Mouse (Mus musculus) layer of hippocampus, adult 9-11 months (tissue): ENCODE data around the gene Tex38.

Experiments
- DNase-seq: peaks from one replicate; pipeline ENCODE4 v3.0.0; 2022

The Tex38 gene

DNA sequence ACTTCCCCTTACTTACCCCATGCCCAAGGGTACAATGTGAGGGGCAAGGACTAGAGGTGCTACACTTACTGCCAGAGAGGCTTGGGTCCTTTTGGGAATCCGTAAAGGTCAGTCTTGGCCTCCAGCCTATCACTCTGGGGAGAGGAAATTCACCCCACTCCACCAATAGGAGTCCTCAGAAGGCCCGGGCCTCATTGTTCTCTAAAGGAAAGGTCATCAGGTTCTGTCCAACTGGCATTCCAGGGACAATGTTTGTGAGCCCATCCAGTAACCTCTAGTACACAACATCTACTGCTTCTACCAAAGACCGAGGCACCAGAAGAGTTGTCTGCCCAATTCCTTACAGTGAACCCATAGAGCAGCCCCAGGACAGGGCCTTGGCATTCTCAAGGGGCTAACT lies at the start of gene Tex38:
Gene Tex38, minus strand, starts transcription at position 101 of the 400 bp plus-strand sequence.
- no peak for DNase-seq

DNA sequence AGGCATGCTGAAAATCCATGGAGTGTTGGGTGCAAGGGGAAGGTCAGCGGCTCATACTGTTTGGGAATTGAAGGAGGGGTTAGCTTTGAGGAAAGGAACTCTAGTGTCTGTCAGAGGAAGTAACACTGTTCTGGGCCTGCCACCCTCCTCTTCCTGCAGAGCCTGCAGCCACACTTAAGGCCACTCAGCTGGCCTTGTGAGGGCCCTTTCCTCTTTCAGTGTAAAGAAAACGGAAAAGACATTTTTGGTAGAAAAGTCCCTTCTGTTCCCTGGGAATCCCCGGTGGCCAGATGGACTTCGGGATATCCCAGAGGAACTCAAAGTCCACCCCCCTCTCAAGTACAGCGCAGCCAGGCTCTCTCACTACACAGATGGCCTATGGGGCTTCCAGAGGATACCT lies 49.7 kb upstream of the Tex38 start:
- no peak for DNase-seq

DNA sequence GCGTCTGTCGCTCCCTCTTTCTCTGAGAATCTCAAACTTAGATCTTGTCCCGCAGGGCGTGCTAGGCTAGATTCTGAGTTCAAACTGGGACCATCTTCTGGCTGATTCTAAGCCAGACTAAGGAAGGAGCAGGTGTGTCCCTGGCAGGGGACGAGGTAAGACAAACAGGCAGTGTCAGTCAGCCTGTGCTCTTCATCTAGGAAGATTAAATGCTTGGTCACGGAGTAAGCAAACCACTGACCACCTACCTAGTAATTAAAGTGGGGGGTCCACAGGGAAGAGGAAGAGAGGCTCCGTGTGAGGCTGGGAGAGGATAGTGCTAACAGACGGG lies 47.7 kb upstream of the Tex38 start:
- DNase-seq = no peak

DNA sequence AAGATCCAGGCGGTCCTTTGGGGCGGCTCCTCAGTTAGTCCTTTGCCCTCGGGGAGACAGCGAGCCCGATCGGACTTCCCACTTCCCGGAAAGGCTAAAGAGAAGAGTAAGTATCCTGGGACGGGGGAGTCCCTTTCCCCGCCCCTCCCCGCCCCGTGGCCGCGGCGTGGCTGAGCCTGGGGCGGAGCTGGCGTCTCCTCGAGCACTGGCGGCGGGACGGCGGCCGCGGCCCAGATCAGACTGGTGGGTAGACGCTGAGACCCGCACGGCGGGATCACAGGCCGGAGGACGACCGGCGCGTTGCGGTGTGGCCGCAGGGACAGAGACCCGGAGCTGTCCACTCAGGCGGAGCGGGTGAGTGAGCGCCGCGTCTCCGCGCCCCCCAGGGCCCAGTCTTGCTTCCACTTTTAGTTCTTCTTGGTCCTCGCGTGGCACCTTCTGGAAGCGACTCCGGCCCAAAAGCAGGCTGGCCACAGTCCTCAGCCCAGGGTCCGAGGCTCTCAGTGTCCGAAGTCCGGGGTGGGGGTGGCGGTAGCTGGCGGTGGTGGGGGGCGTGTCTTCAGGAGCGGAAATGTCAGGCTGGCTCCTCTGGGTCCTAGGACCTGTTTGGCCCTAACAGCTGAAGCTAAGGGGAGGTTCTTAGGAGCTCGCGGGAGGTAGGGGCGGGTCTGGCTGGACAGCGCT lies 47.2 kb upstream of the Tex38 start, which contains the start of gene Mob3c:
Gene Mob3c, plus strand, starts transcription at position 205 of the 684 bp plus-strand sequence.
- peak; percentile 63 for DNase-seq

DNA sequence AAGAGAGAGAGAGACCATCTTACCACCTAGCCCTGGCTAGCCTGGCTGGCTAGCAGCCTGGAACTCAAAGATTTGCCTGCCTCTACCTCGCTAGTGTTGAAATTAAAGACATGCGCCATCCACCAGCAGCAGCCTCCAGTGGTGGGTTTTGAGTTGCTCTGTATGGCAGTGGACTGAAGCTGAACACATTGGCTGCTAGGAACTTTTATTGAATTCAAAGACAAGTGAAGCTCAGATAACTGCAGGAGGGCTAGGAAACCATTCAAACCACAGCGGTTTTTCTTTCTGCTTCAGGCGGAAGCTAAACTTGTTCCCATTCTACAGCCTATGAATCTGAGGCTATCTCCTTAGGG lies 46.7 kb upstream of the Tex38 start:
- no peak for DNase-seq

DNA sequence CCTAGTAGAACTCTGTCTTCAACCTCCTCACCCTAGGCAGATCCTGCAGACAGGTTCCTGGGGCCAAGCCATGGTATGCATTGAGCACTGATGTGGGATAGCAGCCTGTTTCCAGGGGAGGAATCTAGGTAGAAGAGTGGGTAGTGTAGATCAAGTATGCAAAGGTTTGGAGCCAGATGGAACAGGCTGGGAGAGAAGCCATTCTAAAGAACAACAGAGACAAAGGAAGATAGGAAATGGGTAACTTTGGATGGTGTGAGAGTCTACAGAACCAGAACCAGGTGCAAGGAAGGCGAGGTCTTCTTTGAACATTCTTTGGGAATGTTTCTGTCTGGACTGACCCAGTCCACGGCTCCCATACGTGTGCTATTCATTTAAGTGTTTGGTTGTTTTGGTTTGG lies 46.2 kb upstream of the Tex38 start:
- no peak for DNase-seq

DNA sequence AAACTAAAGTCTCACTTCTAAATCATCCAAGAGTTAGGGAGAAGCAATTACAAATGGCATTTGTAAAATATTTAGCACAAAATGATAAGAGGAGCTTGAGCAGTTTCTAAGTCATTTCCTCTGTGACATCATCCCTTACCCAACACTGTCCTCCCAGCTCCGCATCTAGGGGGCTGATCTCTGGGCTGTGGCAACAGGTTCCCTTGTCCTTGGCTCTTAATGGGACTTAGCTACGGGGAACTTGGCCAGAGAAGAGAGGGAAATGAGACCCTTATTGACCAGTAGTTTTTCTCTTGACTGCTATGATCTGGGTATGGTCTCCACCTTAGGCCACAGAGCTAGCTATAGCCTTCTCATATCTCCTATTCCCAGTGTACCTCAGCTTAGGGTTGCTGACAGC lies 44.5 kb upstream of the Tex38 start:
- no peak for DNase-seq

DNA sequence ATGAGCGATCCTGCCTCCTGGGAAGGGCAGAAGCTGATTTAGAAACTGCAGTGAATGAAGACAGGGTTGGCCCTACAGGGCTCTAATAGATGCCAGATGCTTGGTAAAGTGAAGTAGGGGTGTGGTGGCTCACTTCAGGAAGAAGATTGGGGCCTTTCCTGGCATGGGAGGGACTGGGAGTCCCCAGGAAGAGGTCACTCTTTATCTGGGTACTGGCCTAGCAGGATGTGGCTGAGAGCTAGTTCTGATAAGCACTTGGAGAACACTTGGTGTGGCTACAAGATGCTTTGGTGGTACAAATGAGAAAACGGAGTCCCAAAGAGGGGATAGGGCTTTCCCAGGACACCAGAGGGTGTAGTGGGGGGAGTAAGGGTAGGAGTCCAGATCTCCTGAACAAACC lies 43.4 kb upstream of the Tex38 start:
- no peak for DNase-seq

DNA sequence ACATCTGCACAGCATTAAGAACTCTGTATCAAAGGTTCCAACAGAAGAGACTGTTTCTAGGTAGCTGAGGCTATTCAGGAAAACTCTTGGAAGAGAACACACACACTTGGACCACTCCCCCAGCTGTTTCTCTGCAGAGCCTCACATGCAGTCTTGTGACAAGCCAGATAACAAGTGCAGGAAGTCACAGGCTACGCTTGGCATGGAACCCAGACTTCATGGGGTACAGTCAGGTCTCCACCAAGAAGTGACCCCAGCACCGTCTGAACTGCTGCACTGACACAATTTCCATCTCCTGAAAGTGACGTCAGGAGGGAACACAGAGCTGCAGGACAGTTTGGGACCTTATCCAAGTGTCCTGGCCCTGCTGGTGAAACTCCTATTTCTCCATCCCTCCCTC lies 41.1 kb upstream of the Tex38 start:
- no peak for DNase-seq

DNA sequence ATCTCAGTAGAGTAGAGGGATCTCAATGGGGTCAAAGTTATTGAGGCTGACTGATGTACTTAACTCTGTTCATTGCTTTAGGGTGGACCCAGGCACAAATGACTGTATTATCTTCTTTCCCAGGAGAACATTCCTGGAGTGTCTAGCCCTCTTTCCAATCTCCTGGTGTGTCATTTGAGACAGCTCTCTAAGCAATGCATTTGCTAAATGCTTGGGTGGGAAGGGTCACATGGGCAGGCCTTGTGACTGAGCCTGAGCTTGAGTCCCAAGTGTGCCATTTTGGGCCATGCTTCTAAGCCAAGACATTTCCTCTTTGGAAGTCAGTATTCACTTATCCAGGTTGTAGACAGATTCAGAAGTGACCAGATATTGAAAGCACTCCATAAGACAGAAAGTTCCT lies 40.6 kb upstream of the Tex38 start:
- no peak for DNase-seq

DNA sequence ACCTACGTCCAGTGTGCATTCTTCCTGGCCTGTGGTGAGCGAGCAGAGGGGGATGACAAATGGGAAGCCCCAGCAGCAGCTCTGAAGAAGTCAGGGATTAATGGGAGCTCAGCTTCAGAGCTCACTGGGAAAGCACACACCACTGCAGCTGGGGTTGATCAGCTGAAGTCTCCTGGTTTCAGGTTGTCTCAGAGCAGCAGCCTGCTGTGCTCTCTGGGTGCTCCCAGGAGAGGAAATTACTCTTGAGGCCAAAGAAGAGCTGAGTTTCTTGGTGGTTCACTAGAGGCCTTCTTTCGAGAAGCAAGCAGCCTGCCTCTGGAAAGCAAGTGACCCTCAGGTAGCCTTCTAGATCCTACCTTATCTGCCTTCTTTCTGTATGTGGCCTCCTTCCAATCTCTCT lies 40.1 kb upstream of the Tex38 start:
- no peak for DNase-seq

DNA sequence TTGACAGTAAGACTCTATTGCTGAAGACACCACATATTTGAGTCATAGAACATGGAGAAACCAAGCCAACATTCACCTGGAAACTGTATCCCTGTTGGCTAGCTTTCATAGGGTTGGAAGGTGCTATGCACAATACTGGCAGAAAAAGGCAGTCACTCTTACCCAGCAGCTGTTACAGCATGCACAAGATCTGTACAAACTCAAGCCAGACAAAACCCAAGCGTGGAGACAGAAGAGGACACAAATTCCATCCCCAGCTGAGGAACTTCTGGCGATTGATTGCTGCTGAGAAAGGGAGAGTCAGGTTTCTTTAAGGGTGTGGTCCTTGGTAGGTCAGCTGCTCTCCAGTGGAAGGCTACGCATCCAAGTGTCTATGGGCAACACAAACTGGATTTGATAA lies 39.4 kb upstream of the Tex38 start:
- no peak for DNase-seq

DNA sequence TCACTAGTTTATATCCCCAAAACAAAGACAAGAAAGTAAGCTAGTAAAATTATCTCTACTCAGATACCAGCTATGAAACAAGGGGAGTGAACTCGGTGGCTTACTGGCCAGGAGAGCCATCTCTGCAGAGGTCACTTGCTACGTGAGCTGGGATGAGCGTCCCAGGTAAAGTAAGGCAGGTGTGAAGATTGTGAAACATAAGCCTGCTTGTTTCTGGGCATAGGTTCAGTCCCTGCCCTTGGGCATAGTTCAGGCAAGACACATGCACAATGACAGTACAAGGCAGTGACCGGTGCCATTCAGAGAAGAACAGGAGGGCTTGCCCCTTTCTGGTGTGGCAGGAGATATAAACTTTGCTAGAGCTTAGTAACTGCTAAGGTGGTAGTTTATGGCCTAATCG lies 34.8 kb upstream of the Tex38 start:
- no peak for DNase-seq

DNA sequence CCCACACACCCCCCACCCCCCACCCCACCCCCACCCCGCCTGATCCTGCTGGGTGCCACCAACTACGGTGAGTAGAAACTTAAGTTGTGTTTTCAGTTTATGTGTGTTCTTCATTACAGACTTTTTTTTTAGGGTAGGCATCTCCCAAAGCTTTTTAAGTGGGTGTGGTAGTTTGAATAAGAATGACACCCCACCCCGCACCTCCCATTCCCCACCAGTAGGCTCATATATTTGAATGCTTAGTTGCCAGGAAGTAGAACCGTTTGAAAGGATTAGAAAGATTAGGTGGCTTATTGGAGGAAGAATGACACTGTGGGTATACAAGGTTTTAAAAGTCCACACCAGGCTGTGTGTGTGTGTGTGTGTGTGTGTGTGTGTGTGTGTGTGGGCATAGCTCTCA lies 31.5 kb upstream of the Tex38 start:
- DNase-seq = no peak

DNA sequence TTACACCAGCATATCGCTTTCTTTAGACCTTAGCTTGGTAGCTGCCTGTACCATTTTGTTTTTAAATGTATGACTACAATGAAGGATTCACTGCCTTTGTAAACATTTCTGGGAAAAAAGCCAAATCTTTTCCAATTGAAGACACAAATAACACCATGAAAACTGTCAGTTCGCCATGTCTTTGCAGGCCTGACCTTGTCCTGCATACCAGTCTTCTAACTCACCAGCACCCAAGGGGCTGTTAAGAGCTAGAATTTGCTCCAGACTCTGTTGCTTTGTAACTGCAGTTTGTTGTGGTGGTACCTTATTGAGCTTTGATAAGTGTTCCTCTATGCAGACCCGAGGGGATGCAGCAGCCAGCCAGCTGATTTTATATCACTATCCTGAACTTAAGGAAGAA lies 19.2 kb upstream of the Tex38 start:
- DNase-seq = no peak

DNA sequence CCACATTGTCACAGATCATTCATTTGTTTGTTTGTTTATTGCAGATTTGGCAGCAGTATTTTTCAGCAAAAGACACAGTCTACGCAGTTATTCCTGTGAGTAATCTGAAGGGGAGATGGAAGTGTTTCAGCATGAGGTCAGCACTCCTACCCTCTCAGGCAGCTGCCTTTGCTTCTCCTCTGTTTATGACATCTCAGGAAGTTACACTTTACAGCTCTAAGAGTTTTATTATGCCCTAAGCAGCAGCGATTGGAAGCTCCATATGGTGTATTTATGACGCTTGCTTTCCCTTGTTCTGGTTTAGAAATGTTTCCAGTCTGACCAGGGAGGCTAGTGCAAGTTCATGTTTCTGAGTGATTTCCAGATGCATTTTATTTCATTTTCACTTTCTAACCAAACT lies 14.5 kb upstream of the Tex38 start:
- no peak for DNase-seq

DNA sequence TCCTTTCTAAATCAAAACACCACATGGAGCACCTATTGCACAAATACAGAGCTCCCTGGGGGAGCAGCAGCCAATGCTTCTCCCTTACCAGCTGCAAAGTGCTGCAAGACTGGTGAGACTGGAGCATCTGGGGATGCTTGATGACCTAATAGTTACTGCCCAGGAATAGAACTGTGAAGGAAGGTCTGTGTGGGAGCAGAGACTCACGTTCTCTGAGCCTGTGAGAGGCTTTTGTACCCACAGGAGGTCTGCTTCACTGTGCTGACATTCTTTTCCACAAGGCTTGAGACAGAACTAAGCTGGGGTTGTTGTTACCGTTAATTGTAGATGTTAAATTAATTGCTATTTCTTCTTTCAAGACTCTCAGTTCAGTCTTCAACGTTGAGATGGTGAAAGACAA lies 10.0 kb upstream of the Tex38 start:
- no peak for DNase-seq

DNA sequence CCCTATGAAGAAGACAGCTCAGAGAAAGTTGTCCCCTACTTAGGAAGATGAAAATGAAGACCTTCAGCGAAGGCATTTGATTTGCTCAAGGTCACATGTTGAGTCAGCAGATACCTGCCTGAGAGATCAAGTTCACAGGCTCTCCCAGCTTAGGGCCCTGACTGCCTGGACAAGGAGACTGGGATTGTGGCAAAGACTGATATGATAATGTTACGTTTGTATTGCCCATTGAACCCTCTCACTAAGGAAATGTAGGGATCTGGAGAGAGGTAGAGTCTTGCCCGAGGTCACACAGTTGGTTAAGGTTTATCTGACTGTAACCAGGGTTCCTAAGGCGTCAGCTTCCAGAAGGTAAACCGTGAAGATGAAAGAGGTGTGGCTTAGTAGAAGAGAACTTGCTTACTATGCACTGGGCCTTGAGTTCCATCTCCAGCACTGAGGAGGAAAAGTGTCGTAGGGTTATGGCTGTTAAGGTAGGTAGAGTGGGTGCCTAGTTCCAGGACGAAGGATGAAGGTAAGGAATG lies 4.8 kb upstream of the Tex38 start:
- no peak for DNase-seq

DNA sequence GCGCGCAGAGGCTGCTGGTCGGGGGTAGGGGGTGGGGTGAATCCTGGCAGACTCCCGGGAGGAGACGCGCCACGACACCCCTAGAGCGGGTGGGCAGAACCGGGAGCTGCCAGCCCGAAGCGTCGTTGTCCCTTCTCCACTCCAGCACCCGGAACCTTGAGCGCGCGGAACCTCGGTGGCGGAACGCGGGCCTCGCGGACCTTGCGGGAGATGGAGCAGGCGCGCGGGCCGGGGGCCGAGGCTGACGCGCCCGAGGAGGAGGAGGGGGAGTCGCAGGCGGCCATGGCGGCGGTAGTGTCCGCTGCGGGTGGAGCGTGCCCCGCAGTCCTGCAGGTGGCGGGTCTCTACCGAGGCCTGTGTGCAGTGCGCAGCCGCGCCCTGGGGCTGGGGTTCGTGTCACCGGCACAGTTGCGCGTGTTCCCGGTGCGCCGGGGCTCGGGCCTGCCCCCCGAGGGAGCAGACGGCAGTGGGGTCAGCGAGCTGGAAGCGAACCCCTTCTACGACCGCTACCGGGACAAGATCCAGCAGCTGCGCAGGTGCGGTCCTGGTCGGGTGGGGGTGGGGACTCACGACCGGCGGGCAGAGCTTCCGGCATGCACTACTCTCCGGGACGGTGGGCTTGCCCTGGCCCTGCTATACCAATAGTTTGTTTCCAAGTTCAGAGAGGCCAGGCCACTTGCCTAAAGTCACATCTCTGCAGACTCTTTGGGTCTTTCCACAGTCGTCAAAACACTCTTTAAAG lies 4.1 kb upstream of the Tex38 start, which contains the start of gene Atpaf1:
Gene Atpaf1, plus strand, starts transcription at position 44 of the 742 bp plus-strand sequence.
- peak; percentile 76 for DNase-seq

DNA sequence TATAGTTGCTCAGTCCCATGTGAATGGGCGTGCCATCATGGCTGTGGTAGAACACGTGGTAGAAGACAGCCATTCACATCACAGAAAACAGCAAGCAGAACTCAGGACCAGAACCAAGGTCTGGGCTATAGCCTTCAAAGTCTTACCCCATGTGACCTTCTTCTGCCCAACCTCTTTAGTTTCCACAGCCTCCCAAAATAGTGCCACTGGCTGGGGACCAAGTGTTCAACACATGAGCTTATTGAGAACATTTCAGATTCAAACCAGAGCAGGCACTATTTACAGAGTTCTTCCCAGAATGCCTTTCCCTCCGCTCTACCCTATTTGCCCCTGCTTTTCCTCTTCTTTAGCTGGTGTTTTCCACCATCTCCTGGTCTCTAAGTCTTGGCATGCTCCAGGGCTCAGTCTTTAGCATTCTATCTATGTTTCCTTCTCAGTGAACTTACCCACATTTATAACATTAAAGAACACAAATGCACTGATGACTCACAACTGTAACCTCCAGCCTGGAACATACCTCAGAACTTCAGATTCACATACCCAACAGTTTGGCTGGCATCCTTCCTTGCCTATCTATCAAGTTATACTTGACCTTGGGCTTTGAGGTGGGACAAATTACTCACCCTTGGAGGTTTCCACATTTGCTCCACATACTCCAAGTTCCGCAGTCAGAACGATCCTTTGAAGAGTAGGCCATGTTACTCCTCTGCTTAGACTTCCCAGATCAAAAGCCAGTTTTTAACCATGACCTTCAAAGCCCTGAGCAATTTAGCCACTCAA lies 1.4 kb upstream of the Tex38 start:
- no peak for DNase-seq

DNA sequence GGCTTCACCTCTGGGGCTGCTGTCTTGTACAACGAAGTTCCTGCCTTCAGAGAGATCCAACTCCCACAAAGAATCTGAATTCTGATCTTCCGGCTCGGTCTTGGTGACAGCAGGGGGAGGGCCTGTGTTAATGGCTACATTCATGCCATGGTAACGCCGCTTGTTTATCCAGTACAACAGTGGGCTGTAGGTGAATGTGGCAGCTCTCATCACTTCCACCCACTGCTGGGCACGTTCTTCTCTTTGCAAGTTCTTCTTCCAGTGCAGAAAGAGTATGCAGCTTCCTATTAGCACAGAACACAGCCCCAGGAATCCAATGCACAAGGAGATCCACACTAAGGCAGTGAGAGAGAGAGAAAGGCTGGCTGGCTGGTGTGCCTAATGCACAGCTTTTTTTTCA lies 549 bp downstream of the Tex38 start:
- no peak for DNase-seq

DNA sequence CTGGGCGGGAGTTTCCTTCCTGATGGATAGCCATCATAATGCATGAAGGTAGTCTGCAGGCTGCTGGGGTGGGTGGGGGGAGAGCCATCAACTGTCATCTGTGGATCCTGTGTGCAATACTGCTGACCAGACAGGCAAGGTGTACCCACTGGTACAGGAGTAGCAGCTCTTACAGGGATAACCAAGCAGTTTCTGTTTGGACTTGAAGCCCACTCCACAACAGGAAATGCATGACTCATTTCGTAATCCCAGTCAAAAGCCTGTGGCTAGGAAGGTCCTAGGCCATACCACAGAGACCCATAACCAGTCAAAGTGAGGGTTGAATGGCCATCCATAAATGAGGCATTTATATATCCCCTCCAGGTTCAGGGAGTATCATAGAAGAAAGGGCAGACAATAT lies 3.2 kb downstream of the Tex38 start:
- DNase-seq = no peak

DNA sequence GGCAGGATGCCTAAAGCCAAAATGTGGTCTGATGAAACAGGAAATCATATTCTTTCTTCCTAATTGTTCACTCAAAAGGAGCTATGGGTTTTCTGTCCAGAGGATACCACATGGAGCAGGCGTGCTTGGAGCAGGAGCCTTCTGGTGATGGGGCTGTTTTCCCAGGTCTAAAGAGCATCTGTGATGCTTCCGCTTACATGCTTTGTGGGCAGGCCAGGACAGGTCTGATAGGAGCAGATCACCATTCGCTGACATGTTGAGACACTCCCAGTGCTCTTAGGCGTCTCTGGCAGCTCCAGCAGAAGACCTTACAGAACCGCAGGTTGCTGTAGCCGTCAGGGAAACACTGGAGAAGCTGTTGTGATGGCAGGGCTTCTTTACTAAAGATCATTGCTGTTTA lies 5.8 kb downstream of the Tex38 start:
- no peak for DNase-seq
